Mouse (Mus musculus) ovary, postnatal 14 days (tissue): ENCODE measurements at regions not wholly inside any gene's neighbourhood (a gene's known extent, or its start where the extent isn't known, plus 50 kb on each side); places are given as distances from the start of the nearest gene placed in this dataset.

Experiments
- DNase-seq: peaks from one replicate; pipeline ENCODE4 v3.0.0; 2022; ENCODE audit warnings: low spot score

- no peak for DNase-seq
Measured at GRCm38 (mm10) chr2:114993882-114994281, 339.1 kb upstream of the Dph6 start.

- DNase-seq, result no peak
Measured at GRCm38 (mm10) chr2:114994691-114995347, 340.1 kb upstream of the Dph6 start.

DNA sequence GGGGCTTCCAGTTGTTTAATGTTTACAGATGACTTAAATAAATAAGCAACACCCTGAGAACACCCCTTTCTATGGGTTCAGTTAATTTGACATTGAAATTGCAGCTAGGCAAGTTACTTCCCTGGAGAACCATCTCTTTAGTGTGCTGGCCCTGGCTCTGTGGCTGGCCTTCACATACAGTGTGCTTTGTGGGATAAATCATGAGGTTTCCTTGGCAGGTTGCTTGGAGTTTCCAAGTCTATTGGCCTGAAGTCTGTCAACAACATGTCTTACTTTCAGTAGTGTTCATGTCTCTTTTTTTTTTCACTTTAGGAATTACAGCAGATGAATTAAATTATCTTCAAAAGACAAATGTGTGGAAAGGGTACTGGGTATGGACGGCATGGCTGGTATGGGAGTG lies 359.2 kb upstream of the Dph6 start:
- no peak for DNase-seq

DNA sequence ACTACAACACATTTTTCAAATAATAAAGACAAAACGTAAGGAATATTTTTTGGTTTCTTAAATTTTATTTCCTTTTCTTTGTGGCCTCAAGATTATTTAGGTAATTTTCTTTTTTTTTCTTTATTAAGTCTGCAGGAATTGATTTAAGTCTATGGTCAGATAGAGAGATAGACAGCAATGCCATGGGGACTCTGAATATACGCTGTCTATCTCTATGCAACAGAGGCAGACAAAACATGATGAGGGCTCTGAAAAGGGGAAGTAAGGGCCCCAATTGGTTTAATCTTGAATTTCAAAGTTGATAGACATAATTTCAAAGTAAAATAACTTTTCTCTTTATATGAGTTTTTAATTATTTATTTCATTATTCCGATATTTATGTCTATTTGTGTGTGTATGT lies 372.0 kb upstream of the Dph6 start:
- DNase-seq, result no peak

DNA sequence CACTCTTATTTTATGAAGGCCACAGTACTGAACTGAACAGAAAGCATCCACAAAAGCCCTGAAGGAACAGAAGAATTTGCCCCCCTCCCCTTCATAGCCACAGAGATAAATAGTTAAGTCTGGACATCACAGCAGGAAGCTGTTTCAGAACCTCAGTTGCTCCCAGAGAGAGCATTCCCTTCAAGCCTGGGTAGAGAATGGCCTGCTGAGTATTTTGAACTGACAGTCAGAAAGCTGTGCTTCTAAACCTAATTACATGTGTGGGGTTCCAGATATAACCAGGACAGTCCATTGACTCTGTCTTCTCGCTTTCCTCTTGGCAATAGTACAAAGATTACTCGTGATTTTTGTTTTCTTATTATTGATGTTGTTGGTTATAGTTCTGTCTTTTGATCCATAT lies 376.4 kb upstream of the Dph6 start:
- DNase-seq, result no peak

GRCm38 (mm10) chr2:115036205-115036604 lies 381.4 kb upstream of the Dph6 start:
- DNase-seq, result no peak

DNA sequence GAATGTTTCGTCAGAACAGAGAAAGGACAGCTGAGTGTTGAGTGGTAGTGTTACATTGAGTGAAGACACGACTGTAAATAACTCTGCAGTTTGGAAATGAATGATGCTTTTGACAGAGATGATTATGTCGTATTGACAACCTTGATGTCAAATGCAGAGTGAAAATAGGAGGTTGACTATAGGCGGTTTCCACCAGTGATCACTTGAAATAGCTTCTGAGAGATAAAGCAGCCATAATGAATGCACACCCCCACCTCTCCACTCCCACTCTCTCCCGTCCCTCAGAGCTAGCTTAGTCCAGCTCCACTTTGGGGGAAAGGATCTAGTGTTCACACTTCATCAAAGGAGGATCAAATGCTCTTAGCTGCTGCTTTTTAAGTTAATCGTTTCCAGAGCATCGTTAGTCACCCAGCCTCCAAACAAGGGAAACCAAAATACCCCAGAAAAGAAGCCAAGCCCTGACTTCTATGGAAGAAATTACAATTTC lies 387.6 kb upstream of the Dph6 start:
- no peak for DNase-seq

DNA sequence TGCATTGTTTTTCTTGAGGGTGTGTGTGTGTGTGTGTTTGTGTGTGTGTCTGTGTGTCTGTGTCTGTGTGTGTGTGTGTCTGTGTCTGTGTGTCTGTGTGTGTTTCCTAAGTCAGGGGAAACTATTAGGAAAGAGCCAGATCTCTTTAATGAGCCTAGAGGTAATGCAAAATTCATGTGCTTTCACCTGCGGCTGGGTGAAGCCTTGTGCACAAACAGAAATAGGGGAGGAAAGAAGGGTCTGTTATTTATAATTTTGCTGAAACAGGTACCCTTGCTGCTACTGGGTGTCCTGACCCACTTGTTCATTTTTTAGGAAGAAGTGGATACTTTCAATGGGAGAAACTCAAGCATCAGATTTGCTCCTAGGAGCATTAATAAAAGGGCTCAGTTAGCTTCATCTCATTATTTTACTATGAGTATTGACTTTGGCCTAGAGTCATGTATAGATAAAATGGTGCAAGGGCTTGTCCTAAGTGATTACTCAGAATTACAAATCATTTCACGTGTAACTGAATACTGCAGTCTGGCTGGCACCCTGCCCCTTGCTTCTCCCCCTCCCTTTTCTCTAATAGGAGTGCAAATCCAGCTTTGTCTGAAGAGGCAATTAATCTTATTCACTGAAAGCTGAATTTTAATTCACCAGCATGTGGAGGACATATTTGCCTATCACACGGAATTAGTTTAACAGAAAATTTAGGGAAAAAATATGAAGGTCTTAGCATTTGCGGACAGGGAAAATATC lies 401.7 kb upstream of the Dph6 start:
- no peak for DNase-seq

GRCm38 (mm10) chr2:115057200-115057599 lies 402.4 kb upstream of the Dph6 start:
- DNase-seq, result no peak

DNA sequence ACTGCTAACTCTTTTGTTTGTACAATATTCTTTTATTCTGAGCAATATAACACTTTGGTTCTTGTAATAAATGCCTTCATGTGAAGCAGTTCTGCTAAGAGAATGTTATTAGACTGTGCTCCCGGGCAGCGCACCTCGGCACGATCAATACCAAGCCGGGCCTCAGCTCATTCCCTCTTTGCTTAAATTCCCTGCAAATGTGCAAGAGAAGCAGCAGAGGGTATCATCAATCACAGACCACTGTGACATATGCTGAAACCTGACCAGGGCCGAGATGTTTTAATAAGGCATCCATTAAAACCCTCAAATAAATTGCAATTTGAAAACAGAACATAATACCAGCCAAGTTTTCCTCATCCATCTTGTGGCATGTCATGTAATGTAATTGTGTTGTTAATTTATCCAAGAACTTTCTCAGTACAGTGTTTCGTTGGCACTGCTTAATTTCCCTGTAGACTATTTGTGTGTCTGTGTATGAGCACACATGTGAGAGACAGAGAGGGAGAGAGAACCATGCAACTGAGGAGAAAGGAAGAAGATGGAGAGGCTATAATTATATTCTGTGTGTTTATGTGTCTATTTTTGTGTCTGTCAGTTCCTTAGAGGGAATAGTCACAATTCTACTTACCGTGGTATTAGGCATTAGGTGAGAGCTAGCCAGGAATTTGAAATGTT lies 412.9 kb upstream of the Dph6 start:
- no peak for DNase-seq

- no peak for DNase-seq
Measured at GRCm38 (mm10) chr2:115069704-115070103, 414.9 kb upstream of the Dph6 start.

DNA sequence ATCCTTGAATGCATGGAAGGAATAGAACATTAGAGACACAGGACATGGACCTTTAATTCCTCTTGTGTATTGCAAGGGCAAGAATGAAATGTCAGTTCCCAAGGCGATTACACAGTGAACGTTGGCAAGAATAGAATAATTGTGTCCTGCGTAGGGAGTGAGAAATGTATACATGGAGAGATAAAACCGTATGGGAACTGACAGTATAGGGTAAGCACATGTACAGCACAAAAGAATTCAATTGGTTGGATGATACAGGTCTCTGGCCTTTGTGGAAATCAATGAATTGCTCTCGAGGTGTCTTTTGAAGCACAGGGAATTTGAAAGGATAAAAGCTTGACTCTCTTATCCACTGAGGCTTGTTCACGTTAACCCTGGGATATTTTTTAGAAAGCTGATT lies 415.4 kb upstream of the Dph6 start:
- DNase-seq, result no peak

GRCm38 (mm10) chr2:115070666-115071065 lies 415.9 kb upstream of the Dph6 start:
- DNase-seq, result no peak

GRCm38 (mm10) chr2:115081563-115082291 lies 427.0 kb upstream of the Dph6 start:
- DNase-seq, result no peak

DNA sequence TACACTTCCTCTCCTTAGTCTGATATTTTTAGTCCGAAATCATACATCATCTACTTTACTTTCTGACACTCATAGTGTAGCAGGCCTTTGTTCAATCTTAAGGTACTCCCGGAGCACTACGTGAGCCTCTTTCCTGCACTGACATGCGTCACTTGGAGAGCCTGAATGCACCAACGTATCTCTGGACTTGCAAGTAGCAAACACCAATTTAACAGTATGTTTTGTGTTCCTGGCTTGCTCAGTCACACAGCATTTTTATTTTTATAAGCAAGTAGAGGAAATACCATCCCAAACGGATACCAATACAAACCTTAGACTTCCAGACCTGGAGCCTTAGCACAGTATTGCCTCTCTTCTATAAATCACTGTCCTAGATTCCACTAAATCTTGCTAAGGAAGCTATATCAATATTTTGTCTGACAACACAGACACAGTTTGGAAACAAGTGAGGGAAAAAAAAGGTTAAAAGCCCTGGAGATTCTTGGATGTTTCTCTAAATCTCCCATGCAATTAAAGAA lies 427.6 kb upstream of the Dph6 start:
- DNase-seq, result no peak

GRCm38 (mm10) chr2:115088421-115089120 lies 433.8 kb upstream of the Dph6 start:
- no peak for DNase-seq

GRCm38 (mm10) chr2:115090430-115091175 lies 435.8 kb upstream of the Dph6 start:
- DNase-seq, result no peak

- DNase-seq, result no peak
Measured at GRCm38 (mm10) chr2:115095351-115095750, 440.6 kb upstream of the Dph6 start.

GRCm38 (mm10) chr2:115101501-115101900 lies 446.7 kb upstream of the Dph6 start:
- DNase-seq, result no peak

GRCm38 (mm10) chr2:115119429-115120205 lies 461.9 kb upstream of the BC052040 start:
- DNase-seq, result no peak
